Mouse (Mus musculus) olfactory bulb, adult 2 months (tissue): ENCODE measurements around the gene Med27.

Experiments
- CTCF ChIP-seq: fragments of 200-500 bp; IDR thresholded peaks from 2 replicates; pipeline ENCODE4 v1.5.1; 2012; ENCODE audit warnings: low read depth, mild to moderate bottlenecking, low read length, moderate library complexity; ENCODE audit not compliant: insufficient read depth
- POLR2A ChIP-seq: fragments of 200-500 bp; IDR thresholded peaks from 2 replicates; pipeline ENCODE4 v1.6.1; 2012; ENCODE audit warnings: mild to moderate bottlenecking, low read depth, low read length, moderate library complexity; ENCODE audit not compliant: insufficient read depth

- TF ChIP-seq CTCF: no peak
- TF ChIP-seq POLR2A: no peak
Measured at GRCm38 (mm10) chr2:29358696-29359375, 12.2 kb downstream of the Med27 start.
